Mouse (Mus musculus) frontal cortex, adult 2 months (tissue): ENCODE results near the gene Snx20. TPM values are rescaled to one million over a fixed set of nuclear protein-coding genes. Genes with fewer than 3 reads are reported as not detected.

Source experiments
- polyA plus RNA-seq: library from polyadenylated mRNA; depleted of rRNA; stranded (reverse); fragments of >200 nt; gene quantifications from 2 replicates; pipeline ENCODE4 v1.2.3, GENCODE M21; 2012; rRNA removed

Gene Snx20
- polyA plus RNA-seq, 1 experiment, result 1.2 TPM

Other genes starting within 250 kb of the Snx20 start
- gene Nkd1, start 114.8 kb downstream of the Snx20 start, polyA plus RNA-seq, result 23.1 and 26.6 TPM in 2 replicates
- gene Nod2, start 11.2 kb upstream of the Snx20 start, polyA plus RNA-seq, result 0.17 and 0.18 TPM in 2 replicates
- gene Cyld, start 60.9 kb upstream of the Snx20 start, polyA plus RNA-seq, result 27.0 and 29.2 TPM in 2 replicates